Mouse (Mus musculus): ENCODE results near the gene Rab11fip4. TPM values are rescaled to one million over a fixed set of nuclear protein-coding genes. Genes with fewer than 3 reads are reported as not detected.

Gene Rab11fip4
- polyA plus RNA-seq, 1 experiment = 0.81 TPM

DNA sequence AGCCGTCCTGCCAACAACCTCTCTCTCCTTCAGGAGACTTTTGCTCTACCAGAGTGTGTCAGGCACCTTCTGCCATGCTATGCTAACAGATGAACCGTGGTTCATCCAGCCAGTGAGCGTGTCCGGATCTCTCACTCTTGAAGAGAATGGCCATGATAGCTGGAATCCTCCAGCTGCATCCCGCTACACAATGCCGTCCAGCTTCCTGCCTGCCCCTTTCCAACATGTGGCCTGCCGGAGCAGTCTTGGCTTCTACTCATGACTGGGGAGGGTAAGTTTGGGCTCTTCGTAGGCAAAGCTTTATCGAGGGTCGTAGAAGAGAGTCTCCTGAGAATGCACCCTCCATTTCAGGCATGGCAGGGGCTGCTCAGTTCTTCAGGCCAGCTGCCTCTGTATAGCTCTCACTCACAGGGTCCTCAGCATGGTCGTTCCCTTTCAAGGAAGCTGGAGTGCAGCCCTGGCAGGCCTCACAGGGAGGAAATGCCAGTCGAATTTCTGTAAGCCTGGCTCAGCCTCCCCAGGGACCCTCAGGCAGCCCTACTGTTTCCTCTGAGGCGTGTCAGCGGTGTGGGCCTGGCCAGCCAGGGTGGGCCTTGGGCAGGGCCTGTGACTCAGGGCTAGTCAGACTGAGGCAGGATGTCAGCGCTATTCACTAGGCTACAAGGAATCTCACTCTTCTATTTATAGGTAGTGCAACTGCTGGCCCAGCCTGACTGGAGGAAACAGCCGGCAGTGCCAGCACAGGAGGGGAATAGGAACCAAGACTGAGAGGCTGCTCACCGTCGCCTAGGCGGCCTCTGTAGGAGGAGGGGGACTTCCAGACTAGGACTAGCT, 147.9 kb downstream of the Rab11fip4 start:
- DNase-seq (ENCODE audit: low spot score) = no peak

- no peak for DNase-seq (ENCODE audit: low spot score)
Observed at GRCm38 (mm10) chr11:79740740-79741512, 149.9 kb downstream of the Rab11fip4 start.

DNA sequence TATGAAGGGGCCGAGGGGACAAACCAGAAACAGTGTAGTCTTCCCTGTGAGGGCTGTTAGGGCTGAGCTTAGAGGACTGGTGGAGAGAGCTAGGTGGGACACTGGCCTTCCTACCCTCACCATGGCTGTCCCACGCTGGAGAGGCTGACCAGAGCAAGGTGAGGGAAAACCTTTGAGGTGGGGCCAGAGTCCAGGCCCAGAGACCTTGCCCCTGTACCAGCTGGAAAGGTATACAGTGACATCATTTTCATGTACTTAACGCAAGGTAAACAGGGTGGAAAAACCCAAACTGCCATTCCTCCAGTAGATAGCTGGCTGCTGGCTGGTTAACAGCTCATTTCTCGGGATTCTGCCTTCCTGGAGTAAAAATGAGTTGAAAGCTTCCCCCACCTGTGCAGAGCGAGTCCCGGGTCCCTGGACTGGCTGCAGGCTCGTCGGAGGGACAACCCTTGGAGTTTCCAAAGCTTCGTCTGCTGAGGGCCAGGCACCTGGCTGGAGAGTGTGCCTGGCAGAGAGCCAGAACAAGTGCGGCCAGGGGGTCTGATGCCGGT, 155.6 kb downstream of the Rab11fip4 start:
- DNase-seq (ENCODE audit: low spot score) = no peak

Other genes starting within 250 kb of the Rab11fip4 start
- 0.06 and 0.07 TPM in 2 replicates for gene Omg, start 87.1 kb upstream of the Rab11fip4 start, polyA plus RNA-seq (2012; rRNA removed)
- gene Evi2b, start 67.5 kb upstream of the Rab11fip4 start, polyA plus RNA-seq (2012; rRNA removed) = 6.5 and 8.9 TPM in 2 replicates
- 0.50 TPM in 2 replicates for gene Evi2, start 60.6 kb upstream of the Rab11fip4 start, polyA plus RNA-seq (2012; rRNA removed)
- gene Evi2a, start 60.6 kb upstream of the Rab11fip4 start, polyA plus RNA-seq (2012; rRNA removed) = 13.6 and 15.8 TPM in 2 replicates

All from urinary bladder, adult 2 months (tissue).